Mouse (Mus musculus) cerebellum, adult 2 months (tissue): ENCODE data around the gene Macc1. TPM values are rescaled to one million over a fixed set of nuclear protein-coding genes. Genes with fewer than 3 reads are reported as not detected.
"Not testable (repeated sequence)": the region's sequence is repeated elsewhere in the genome, so short reads cannot be mapped to it uniquely, and the experiment has no call there.

ENCODE experiments used
- DNase-seq, 2 experiments: peaks; one replicate each; pipeline ENCODE4 v3.0.0; 2021
- H3K27ac ChIP-seq: fragments of 200-500 bp; 2 replicates; pipeline ENCODE4 v1.5.1; 2012; ENCODE audit warnings: low read length, control low read depth, inconsistent platforms; ENCODE audit not compliant: insufficient read depth
- H3K27me3 ChIP-seq: fragments of 200-500 bp; 2 replicates; pipeline ENCODE4 v1.6.1; 2012; ENCODE audit warnings: inconsistent platforms, mild to moderate bottlenecking, low read length, moderate library complexity; ENCODE audit not compliant: control insufficient read depth, insufficient read depth
- H3K4me1 ChIP-seq: fragments of 200-500 bp; 2 replicates; pipeline ENCODE4 v1.6.1; 2011; ENCODE audit warnings: low read length; ENCODE audit not compliant: control insufficient read depth, insufficient read depth
- H3K4me3 ChIP-seq: fragments of 200-500 bp; replicated peaks from 2 replicates; pipeline ENCODE3; 2011; ENCODE audit warnings: mild to moderate bottlenecking, low read depth, low read length, control low read depth; ENCODE audit not compliant: insufficient read depth
- CTCF ChIP-seq: fragments of 200-500 bp; IDR thresholded peaks from 2 replicates; pipeline ENCODE4 v1.5.1; 2011; ENCODE audit warnings: low read depth, mild to moderate bottlenecking, control low read depth, low read length, moderate library complexity, borderline replicate concordance; ENCODE audit not compliant: insufficient read depth
- POLR2A ChIP-seq: fragments of 200-500 bp; IDR thresholded peaks from 2 replicates; pipeline ENCODE4 v1.6.1; 2011; ENCODE audit warnings: low read length, control low read depth, borderline replicate concordance; ENCODE audit not compliant: insufficient read depth
- WGBS: fragments of 180-500 bp; shearing (Covaris S2); methylation state at CpG from one replicate; pipeline ENCODE4 v1.1.7; 2018; 5-methylcytosine and 5-hydroxymethylcytosine counted together
- polyA plus RNA-seq: library from polyadenylated mRNA; depleted of rRNA; stranded (reverse); fragments of >200 nt; gene quantifications from 2 replicates; pipeline ENCODE4 v1.2.3, GENCODE M21; 2012

Gene Macc1
- polyA plus RNA-seq, 1 experiment = not detected

DNA sequence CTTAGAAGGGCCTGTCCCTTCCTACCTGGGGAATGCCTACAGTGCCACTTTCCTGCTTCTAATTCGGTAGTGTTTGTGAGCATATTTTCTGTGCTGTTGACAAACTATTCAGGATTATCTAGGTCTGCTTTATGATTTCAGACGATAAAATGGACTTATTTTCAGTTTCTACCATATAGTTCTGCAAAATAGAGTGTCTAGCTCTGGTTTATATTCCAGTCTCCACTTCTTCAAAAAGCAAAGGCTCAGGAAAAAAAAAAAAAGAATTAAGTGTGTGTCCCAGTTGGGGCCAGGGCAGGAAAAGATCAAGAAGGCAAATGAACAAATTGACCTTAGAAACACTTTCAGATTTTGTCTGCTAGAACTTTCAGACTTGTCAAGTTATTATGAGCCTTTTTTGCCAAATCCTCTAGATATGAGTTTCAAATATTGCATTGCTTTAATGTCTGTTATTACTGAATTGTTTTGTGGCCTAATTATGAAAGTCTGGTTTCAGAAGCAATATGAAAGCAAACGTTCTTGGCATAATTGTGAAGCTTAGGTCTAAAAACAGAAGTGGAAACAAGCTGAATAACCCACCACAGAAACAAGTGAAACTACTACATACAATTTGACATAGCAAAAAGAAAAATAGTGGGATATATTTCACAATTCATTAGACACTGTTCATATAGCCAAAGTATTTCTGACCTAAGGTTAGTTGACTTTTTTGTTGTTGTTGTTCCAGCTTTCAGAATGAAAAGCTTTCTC lies 881 bp upstream of the Macc1 start:
- Histone ChIP-seq H3K27me3 (no peaks in the 10 kb centered on the region), H3K4me3 (no peak overlapping the region), H3K4me1 (no peaks in the 10 kb centered on the region), H3K27ac (no peak overlapping the region)
- no peak for DNase-seq
- 76% methylated on average over 3 of the region's 3 CpGs for WGBS
- TF ChIP-seq POLR2A = no peak
- no peak for TF ChIP-seq CTCF

GRCm38 (mm10) chr12:119318799-119319198 lies 4.7 kb downstream of the Macc1 start:
- TF ChIP-seq CTCF (no peak), POLR2A (no peak)
- no peak for DNase-seq
- Histone ChIP-seq H3K4me3 (no peak overlapping the region), H3K4me1 (no peaks in the 10 kb centered on the region), H3K27ac (no peak overlapping the region), H3K27me3 (no peaks in the 10 kb centered on the region)
- 85% methylated on average over 1 of the region's 1 CpGs for WGBS

GRCm38 (mm10) chr12:119325400-119325799 lies 11.3 kb downstream of the Macc1 start:
- H3K27me3 ChIP-seq = no peaks in the 10 kb centered on the region
- no peaks in the 10 kb centered on the region for H3K4me1 ChIP-seq
- no peak overlapping the region for H3K4me3 ChIP-seq
- TF ChIP-seq CTCF = no peak
- TF ChIP-seq POLR2A = no peak
- DNase-seq = no peak
- no peak overlapping the region for H3K27ac ChIP-seq

GRCm38 (mm10) chr12:119330644-119331043 lies 16.6 kb downstream of the Macc1 start:
- Histone ChIP-seq H3K4me3 (no peak overlapping the region), H3K27me3 (no peaks in the 10 kb centered on the region), H3K4me1 (no peaks in the 10 kb centered on the region), H3K27ac (no peak overlapping the region)
- no peak for TF ChIP-seq POLR2A
- TF ChIP-seq CTCF = no peak
- DNase-seq = no peak
- 78% methylated on average over 4 of the region's 4 CpGs for WGBS

DNA sequence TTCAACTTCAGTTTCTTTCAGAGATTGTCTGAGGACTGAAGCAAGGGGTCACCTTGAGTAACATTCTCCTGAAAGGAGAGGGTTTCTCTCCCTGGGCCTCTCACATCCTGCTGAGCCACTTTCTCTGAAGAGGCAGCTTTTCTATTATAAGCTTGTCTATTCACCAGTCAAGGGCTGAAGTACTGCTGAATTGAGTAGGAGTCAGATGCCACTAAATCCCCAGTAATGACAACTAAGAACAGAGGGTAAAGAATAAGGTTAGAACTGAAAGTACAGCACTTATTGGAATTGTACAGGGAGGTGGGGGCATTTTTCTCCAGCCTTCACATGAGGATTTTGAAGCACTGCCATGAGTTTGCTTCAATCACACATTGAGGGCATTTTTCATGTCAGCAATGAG lies 19.3 kb downstream of the Macc1 start:
- no peak for DNase-seq
- no peaks in the 10 kb centered on the region for H3K4me1 ChIP-seq

GRCm38 (mm10) chr12:119352579-119352978 lies 38.5 kb downstream of the Macc1 start:
- H3K27ac ChIP-seq, DNase-seq, H3K4me3 ChIP-seq, H3K27me3 ChIP-seq, H3K4me1 ChIP-seq: not testable (repeated sequence)
- WGBS = 35% methylated on average over 16 of the region's 16 CpGs

More for the DNA sequence above, 19.3 kb downstream of the Macc1 start:
- TF ChIP-seq CTCF = no peak
- no peak for TF ChIP-seq POLR2A
- no peaks in the 10 kb centered on the region for H3K27me3 ChIP-seq
- H3K27ac ChIP-seq = no peak overlapping the region
- H3K4me3 ChIP-seq = no peak overlapping the region

- Histone ChIP-seq H3K4me1 (no peaks in the 10 kb centered on the region), H3K4me3 (no peak overlapping the region), H3K27me3 (no peaks in the 10 kb centered on the region), H3K27ac (no peak overlapping the region)
- TF ChIP-seq CTCF (no peak), POLR2A (no peak)
- no peak for DNase-seq
- 46% methylated on average over 7 of the region's 7 CpGs for WGBS
Observed at GRCm38 (mm10) chr12:119357418-119358241, 43.6 kb downstream of the Macc1 start.

GRCm38 (mm10) chr12:119358242-119358515 lies 44.1 kb downstream of the Macc1 start:
- H3K4me3 ChIP-seq = no peak overlapping the region
- DNase-seq = no peak
- 71% methylated on average over 1 of the region's 1 CpGs for WGBS
- H3K27ac ChIP-seq = no peak overlapping the region
- TF ChIP-seq CTCF = no peak
- TF ChIP-seq POLR2A = no peak
- H3K4me1 ChIP-seq = no peaks in the 10 kb centered on the region
- no peaks in the 10 kb centered on the region for H3K27me3 ChIP-seq
